Mouse (Mus musculus): Measurements from ENCODE around the gene Nap1l4.

Gene Nap1l4

DNA sequence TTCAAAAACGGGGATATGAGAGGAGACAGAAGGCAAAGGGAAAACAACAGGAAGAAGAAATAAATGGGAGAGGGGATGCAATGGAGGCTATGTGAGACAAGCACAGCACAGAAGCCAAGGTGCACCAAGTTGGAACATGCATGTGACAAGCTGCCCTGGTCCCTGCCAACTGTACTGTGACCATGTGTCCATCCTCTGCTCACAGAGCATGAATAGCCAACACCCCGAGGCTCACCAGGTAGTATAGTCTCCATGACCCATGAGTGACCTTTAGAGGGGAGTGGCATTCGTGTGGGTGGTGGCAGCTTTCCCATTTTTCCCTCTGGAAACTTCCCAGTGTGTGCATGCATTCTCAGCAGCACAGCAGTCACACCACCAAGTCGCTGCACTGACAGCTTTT is 29.6 kb downstream of the Nap1l4 start:
- DNase-seq (ENCODE audit: extremely low read depth, low read depth, low spot score): no peak

DNA sequence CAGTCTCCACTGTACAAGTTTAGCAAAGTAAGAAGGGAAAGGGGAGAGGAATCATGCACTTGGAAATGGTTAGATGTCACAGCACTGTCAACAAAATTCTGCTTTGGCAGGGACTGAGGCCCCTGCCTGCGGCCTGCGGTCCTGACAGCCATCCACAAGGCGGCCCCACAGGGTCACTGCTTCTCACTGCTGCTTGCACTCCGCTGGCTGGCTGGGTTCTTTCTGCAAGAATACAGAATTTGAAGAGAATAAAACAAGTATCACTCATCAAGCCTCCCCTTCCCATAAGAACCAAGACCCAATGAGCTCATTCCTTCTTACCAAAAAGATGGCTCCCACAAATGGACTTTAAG is 34.5 kb downstream of the Nap1l4 start:
- DNase-seq (ENCODE audit: extremely low read depth, low read depth, low spot score): no peak

DNA sequence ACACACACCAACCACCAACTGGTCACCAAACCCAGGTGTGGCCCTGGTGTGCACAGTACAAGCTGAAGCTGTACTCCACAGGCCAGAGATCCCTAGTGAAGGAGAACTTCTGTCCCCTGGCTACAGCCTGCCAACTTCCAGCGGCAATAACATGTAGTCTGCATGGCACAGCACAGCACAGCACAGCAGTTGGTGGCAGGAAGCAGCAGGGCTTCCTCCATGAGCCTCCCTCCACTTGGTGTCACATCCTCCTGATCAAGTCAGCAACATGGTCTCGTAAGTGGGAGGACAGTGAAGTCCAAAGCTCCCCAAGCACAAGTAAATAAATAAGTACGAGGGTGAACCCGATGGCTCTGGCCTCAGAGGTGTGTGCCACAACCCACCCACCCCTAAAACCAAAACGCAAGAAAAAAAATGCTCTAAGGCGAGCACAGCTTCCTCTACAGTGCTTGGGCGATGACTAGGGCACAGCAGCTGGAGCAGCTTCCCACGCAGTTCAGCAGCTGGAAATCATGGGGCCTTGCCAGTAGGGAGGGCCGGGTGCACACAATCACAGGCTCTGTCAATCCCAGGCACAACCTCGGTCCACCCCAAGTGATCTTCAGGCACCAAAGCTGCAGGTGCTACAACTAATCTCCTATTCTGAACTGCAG is 35.0 kb downstream of the Nap1l4 start:
- DNase-seq (ENCODE audit: extremely low read depth, low read depth, low spot score): no peak

DNA sequence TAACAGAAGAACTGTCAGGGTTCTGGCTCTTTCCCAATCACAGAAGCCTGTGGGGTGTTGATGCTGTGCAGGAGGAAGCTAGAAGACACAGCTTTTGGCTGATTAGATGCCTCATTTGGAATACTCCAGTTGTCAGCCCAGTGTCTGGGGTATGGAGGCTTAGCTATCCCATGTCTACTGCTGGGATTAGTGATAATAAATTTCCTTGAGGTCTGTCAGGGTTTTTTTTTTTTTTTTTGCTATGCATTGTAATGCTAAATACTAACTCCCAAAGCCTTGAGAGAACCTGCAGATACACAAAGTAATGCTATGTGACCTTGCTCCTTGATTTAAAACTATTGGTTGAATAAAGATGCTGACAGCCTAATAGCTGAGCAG is 37.6 kb downstream of the Nap1l4 start:
- DNase-seq (ENCODE audit: extremely low read depth, low read depth, low spot score): no peak

DNA sequence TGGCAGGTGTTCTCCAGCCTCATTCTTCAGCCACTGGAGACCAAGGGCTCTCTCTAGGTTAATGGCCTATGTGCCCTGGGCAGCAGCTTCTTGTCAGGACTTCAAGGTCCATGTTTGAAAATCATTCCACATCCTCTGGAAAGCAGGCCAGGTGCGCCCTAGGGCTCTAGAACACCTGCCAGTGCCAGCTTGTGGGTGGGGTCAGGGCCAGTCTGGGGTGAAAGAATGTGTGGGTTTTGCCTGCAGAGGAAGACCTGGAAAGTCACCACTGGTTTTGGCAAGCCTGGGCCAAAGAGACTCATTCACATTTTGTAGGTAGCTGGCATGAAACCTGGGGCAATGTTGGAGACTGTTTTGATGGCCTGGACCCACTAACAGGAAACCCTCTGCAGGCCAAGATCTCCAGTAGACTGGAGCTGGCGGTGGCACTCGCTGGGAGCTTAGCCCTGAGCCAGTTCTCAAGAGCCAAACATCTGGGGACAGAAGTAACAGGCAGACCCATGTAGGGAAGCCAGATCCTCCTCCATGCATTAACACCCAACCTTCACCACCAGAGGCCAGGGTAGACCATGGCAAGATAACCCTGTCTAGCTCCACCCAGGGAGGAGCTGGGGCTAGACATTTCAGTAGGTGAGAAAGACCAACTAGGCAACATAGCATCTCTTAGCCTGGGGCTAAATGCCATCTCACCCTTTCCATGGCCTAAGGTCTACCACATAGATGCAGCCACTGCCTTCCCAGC is 38.1 kb downstream of the Nap1l4 start:
- peak; percentile 50 for DNase-seq (ENCODE audit: extremely low read depth, low read depth, low spot score)

DNA sequence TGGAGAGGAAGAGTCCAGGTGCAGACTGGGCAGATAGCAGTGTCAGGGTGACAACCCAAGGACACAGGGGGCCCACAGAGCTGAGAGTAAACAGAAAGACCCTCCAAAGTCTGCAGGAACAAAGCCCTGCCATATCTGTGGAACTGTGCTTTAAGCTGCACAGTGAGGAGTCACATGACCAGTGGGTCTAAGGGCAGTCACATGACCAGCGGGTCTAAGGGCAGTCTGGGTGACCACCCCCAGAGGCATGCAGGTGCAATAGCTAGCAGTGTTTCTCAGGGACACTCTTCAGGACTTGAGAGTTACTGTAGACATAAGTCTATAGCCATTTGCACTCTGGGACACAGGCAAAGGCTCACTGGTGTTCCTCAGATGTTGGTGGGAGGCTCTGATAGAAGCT is 39.3 kb downstream of the Nap1l4 start:
- no peak for DNase-seq (ENCODE audit: extremely low read depth, low read depth, low spot score)

DNA sequence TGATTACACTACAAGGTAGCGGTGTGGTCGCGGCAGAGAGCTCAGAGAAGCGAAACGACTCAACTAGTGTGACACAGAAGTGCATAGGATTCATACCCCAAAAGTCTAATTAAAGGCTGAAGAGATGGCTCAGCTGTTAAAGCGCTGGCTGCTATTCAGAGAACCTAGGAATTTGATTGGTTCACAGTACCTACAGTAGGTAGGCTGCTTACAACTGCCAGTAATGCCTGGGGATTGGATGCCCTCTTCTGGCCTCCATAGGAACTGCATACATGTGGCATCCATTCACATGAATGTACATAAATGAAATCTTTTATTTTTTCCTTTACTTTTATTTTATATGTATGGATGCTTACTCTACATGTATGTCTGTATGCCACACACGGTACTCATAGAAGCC is 42.2 kb downstream of the Nap1l4 start:
- no peak for DNase-seq (ENCODE audit: extremely low read depth, low read depth, low spot score)

DNA sequence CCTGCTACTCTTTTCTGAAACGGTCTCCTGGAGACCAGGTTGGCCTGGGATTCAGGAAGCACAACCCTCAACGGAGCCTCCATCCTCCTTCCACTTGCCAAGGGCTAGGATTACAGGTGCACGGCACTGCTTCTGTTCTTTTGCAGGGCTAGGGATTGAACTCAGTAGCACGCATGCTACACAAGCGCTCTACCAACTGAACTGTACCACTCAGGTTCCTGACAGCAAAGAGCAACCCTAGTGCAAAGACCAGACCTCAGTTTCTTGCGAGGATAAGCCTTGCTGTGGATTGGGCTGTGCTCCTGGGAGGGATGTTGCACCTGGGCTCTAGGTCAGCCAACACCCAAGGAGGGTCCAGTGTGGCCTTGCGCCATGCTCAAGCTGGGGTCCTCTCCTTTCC is 42.6 kb downstream of the Nap1l4 start:
- no peak for DNase-seq (ENCODE audit: extremely low read depth, low read depth, low spot score)

DNA sequence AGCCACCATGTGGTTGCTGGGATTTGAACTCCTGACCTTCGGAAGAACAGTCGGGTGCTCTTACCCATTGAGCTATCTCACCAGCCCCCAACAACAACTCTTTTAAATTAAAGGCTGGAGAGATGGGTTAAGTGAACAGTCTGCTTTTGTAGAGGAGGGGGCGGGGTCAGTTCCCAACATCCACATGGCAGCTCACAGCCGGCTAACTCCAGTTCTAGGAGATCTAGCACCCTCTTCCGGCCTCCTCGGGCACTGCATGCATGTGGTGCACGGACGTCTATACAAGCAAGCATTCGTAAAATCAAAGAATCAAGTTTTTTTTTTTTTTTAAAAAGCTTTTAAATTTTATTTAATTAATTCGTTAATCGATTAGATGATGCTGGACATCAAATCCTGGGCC is 43.1 kb downstream of the Nap1l4 start:
- no peak for DNase-seq (ENCODE audit: extremely low read depth, low read depth, low spot score)

DNA sequence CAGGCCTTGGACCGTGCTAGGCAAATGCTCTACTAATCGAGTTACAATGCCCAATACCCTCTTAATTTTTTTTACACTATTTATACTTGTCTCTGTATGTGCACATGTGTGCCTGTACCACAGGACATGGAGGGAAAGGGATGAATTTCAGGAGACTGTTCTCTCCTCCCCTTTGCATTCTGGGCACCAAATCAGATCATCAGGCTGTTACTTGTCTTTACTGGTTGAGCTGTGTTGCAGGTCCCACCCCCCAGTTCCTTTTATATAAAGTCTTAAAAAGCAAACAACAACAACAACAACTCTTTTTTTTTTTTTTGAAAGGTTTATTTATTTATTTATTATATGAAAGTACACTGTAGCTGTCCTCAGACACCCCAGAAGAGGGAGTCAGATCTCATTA is 43.5 kb downstream of the Nap1l4 start:
- DNase-seq (ENCODE audit: extremely low read depth, low read depth, low spot score): no peak

DNA sequence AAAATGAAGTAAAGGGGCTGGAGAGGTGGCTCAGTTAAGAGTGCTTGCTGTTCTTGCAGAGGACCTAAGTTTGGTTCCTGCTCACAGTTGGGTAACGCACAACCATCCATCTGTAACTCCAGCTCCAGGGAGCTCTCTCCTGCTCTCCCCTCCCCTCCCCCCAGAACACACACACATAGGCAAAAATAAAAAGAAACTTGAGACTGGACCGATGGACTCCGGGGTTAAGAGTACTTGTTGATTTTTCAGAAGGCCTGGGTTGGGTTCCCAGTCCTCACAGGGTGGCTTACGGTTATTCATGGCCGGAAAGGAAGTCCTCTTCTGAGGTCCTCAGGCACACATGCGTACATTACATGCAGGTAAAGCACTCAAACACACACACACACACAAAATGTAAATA is 45.0 kb downstream of the Nap1l4 start:
- no peak for DNase-seq (ENCODE audit: extremely low read depth, low read depth, low spot score)

DNA sequence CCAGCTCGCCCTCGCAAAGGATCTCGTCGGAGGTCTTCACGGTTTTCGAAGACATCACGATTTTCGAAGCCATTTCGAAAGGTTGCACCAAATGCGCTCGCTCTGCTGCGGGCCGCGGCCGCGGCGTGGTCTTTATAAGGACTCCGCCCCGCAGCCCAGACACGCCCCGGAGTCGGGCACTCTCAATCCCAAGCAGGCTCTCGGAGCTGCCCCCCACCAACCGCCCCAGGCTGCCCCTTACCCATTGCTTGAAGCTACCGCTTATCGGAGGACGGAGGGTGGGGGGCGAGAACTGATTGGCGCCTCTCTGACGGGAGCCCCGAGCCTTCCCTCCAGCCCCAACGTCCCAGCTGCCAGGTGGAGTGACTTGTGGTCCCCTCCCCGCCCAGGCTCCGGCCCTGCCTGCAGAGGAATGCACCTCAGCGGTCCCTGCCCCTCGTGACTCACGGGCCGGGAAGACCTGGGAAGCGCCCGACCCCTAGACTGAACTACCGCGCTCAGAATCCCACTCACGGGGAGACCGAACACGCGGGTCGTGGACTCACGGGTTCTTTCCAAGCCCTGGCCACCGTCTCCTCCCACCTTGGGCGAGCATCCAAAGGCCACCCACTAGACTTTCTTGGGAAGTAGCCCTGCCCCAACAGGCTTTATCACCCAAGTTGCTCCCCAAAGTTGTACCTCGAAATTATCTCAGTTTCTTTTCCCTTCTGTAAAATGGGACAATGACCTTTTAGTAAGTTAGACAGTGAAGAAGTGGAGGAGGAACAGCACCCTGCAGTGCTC is 46.3 kb downstream of the Nap1l4 start, which contains the start of gene Phlda2:
Gene Phlda2 (minus strand): TSS at position 733 of the 783 bp plus-strand sequence.
- DNase-seq (ENCODE audit: extremely low read depth, low read depth, low spot score): no peak

DNA sequence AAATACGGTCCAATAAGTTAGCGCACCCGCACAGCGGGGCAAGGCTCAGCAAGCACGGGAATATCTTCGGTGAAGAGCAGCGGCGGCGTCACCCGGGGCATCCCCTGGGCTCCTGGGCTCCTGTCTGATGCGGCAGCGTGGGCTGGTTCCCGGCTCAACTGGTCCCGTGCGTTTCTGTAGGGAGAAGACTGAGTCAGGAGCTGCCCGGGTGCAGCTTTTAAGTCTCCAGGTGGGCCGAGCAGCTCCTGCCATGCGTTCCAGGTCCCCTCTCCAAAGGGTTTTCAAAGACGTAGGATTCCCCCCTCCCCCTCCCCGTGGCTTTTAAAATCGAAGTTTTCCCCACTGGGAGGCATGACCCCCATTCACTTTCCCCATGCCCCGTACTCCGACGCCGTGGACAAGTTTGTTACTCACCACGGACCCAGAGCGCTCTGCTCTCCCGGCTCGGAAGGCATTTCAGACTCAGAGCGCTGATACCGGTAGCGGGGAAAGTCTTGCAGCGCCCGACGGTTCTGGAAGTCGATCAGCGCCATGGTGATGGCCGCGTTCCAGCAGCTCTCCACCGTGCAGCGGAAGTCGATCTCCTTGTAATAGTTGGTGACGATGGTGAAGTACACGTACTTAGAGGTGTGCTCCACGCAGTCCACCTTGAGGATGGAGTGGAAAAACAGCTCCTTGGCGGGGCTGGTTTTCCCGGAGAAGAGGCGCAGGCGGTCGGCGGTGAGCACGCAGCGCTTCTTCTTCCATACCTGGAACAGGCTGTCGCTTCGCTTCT is 47.1 kb downstream of the Nap1l4 start:
- DNase-seq (ENCODE audit: extremely low read depth, low read depth, low spot score): no peak

DNA sequence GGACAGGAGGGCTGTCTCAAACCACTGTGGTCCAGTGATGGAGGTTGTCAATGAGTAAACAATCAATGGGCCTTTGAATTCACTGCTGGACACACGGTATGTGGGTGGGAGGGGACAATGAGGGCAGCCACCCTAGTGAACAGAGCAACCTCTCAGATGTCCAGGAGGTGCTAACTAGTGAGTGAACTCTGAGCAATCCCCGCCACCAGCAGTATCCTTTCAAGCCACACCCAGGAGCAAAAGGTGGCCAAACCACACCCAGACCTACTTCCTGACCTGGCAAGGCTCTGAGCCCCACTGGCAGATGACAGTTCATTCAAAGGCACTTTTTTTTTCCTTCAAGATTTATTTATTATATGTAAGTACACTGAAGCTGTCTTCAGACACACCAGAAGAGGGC is 48.0 kb downstream of the Nap1l4 start:
- DNase-seq (ENCODE audit: extremely low read depth, low read depth, low spot score): no peak

DNA sequence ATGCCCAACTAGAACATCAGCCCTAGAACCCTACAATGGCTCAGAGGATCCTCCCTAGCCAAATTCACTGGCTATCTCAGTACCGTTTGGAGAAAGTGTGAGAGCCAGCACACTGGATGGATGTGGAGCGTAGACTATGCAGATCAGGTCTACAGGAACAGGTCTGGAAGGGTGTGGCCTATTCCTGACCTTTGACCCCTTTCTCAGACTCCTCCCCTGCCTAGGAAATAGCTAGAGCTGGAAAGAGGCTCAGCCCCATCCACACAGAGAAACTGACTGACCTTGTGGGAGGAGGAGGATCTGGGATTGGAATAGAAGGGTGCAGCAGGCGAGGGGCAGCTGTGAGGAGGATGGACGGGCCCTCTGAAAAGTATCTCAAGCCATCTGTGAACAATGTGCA is 50.3 kb downstream of the Nap1l4 start:
- no peak for DNase-seq (ENCODE audit: extremely low read depth, low read depth, low spot score)

DNA sequence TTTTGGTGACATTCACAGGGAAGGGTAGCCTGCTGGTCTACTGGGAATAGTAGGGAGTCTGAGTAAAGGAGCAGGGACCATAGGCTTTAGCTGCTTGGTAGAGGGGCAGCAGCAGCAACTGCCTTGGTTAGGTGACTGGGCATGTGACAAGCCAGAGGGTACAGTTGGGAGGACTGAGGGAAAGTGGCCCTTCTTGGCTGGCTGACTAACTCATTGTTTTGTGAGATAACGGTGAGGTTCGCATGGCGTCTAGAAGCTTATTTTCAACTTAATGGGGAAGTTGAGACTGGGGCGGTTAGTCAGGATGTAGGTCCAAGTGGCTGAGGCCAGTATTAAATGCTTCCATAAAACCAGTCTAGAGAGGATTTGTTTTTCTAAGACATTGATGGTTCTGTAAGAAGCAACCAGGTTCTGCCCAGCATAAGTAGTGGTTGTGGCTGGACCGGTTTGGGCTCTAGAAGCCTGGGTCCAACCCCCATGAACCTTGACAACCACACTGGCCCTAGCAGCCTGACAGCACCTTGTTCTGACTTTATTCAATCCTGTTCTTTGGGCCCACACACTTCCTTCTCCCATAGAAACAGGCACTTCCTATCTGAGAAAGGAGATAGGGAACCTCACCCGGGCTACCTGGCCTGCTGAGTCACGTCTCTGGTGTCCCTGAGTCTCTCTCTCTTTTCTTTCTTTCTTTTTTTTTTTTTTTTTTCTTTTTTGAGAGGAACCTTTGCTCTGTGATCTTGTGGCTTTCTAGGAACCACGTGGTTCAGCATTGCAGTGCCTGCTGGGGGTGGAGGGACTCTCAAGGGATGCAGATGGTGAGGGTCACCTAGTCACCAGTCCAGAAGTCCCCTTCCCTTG is 53.6 kb downstream of the Nap1l4 start:
- no peak for DNase-seq (ENCODE audit: extremely low read depth, low read depth, low spot score)

DNA sequence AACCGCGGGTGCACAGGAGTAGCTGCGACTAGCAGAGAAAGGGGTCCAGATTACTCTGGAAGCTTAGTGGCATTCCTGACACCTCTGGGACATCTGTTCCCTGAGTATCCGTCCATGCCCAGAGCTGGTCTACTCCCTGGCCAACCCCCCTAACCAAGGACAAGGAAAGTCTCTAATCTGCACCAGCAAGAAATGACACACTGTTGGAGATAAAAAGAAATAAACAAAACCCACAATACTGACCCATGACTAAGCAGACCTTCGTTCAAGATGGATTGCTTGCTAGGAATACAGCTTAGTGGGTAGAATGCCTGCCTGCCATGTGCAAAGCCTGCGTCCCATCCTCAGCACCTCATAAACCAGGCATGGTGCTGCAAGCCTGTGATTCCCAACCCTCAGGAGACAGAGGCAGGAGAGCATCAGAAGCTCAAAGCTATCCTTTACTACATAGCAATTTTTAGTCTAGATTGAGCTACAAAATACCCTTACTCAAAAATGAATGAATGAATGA is 55.2 kb downstream of the Nap1l4 start:
- no peak for DNase-seq (ENCODE audit: extremely low read depth, low read depth, low spot score)

DNA sequence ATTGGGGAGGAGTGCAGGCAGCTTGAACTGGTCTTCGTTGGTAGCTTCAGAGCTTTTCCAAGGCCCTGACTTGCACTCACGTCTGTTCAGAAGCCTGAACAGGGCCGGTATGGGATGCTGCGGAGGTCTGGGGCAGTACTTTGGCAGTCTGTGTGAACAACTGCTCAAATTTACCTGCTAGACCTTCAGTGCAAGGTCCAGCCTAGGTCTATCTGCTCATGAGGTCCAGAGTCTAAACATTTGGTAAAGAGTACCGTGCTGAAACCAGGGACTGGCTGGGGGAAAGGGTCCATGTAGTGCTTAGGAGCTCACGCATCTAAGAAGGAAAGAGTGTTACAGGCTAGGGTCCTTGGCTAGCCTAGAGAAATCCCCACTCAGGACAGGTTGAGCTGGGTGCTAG is 59.2 kb downstream of the Nap1l4 start:
- DNase-seq (ENCODE audit: extremely low read depth, low read depth, low spot score): no peak

DNA sequence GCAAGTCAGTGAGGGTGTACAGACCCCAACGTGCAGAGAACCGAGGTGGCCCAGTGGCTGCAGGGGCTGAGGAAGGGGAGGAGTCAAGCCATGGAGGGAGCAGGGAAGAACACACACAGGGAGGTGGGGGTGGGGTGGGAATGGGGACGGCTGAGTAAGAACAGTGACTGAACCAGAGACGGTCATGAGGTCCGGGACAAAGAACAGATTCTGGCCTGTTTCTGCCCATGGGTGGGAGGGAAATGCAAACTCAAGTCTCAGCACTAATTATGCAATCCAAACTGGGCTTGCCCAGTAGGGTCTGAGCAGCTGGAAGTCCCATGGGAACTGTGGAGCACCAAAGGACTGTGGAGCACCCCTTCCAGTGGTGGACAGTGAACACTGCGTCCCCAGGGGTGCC is 66.4 kb downstream of the Nap1l4 start:
- DNase-seq (ENCODE audit: extremely low read depth, low read depth, low spot score): no peak

DNA sequence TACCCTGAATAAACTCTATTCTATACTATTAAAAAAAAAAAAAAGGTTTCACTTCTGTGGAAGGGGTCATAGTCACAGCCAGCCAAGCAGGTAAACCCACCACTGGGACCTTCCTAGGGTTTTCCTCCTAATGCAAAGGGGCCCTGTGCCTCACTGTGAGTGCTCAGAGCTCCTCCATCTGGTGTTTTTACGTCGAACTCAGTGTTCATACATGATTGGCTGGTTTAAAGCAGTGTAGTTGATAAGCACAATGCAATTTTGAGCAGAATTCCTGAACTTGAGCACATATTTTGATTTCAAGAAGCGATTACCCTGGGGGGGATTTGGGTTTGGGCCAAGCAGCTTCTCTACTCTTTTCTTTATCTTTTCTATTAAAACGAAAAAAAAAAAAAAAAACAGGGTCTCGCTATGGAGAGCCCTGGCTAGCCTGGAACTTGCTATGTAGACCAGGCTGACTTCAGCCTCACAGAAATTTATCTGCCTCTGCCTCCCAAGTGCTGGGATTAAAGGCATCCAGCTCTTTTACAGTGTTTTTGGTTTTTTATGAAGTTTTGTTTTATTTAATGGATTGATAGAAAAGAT is 67.0 kb downstream of the Nap1l4 start:
- no peak for DNase-seq (ENCODE audit: extremely low read depth, low read depth, low spot score)
